Mouse (Mus musculus) midbrain, embryonic 10.5 days (tissue): ENCODE data around the gene Card10. TPM values are rescaled to one million over a fixed set of nuclear protein-coding genes. Genes with fewer than 3 reads are reported as not detected.

Experiments used
- DNase-seq: peaks from one replicate; pipeline ENCODE4 v3.0.0-alpha.2; 2017; ENCODE audit warnings: low spot score
- H3K27ac ChIP-seq: fragments of 300-500 bp; sonication (generic); replicated peaks from 2 replicates; pipeline ENCODE4 v1.5.1; 2016; ENCODE audit warnings: mild to moderate bottlenecking
- H3K27me3 ChIP-seq: fragments of 300-500 bp; sonication (generic); 2 replicates; pipeline ENCODE4 v1.6.1; 2016; ENCODE audit warnings: low read depth, mild to moderate bottlenecking; ENCODE audit not compliant: poor library complexity, severe bottlenecking
- H3K36me3 ChIP-seq: fragments of 300-500 bp; sonication (generic); 2 replicates; pipeline ENCODE4 v1.6.1; 2016; ENCODE audit warnings: mild to moderate bottlenecking, moderate library complexity
- H3K4me1 ChIP-seq: fragments of 300-500 bp; sonication (generic); 2 replicates; pipeline ENCODE4 v1.6.1; 2016
- H3K4me3 ChIP-seq: fragments of 300-500 bp; sonication (generic); 2 replicates; pipeline ENCODE4 v1.5.1; 2016; ENCODE audit warnings: mild to moderate bottlenecking, moderate library complexity
- H3K9me3 ChIP-seq: fragments of 300-500 bp; sonication (generic); replicated peaks from 2 replicates; pipeline ENCODE4 v1.6.1; 2016; ENCODE audit warnings: mild to moderate bottlenecking
- WGBS: fragments of 180-500 bp; shearing (Covaris S2); methylation state at CpG from one replicate; pipeline ENCODE4 v1.1.7; 2016; 5-methylcytosine and 5-hydroxymethylcytosine counted together
- polyA plus RNA-seq: library from polyadenylated mRNA; unstranded; fragments of >200 nt; fragmentation: Nextera tagmentation; extraction: Ambion mirVana; gene quantifications from 2 replicates; pipeline ENCODE4 v1.2.1, GENCODE M21; 2016

Card10 gene
- polyA plus RNA-seq, 1 experiment from 2014 or later = 2.6 TPM

- no peaks in the 10 kb centered on the region for H3K36me3 ChIP-seq
- H3K4me3 ChIP-seq = peak overlapping the region; percentile 28; the same call in 1 of the 2 replicates
- peaks cover 68% of the 10 kb centered on the region for H3K4me1 ChIP-seq
- peak overlapping the region; percentile 90 for H3K27ac ChIP-seq
- peaks cover 18% of the 10 kb centered on the region for H3K27me3 ChIP-seq
- peak; percentile 49 for DNase-seq
- WGBS = 48% methylated on average over 19 of the region's 19 CpGs
- H3K9me3 ChIP-seq = 0 out of 2 replicates have a peak, but pooled peaks cover 5% of the 10 kb centered on the region
Measured at GRCm38 (mm10) chr15:78831720-78832657, 29.1 kb upstream of the Card10 start.

DNA sequence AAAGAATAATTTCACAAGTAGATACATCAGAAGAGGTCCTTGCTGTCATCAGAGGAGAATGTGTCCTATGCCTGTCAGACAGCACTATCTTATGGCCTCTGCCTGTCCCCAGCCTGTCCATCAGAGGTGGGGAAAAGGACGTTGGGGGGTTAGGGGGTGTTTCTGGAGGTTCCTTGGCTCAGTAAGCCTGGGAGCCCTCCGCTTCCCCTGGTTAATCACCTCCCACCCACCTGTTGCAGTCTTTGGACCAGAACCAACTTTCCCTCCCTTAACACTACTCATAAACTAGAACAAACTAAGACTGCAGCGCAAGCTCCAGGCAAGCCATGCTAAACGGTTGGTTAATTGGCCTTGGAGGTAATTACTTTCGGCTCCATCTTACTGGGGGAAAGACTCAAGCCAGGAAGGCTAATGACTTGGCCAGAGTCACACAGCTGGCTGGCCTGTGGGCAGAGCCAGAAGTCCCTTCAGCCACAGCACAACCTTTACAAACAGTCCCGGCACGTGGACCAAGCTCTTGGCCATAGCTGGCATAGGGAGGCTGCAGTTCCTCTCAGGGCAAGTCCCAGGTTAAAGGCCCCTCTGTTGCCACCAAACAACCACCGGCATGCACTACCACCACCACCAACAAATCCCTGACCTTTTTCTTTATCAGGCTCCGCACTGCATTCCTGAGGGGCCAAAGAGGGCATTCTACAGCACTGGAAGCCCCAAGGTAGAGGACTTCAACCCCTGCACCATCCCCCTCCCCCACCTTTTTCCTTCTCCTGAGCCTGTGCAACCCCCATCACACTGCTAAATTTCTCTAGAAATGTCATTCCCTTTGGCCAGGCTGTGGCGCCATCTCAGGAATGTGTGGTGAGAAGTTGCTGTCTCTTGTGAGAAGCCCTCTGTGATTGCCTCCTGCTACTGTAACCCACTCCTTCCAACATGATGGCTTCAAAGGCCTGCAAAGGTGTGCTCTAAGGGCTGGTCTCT lies 28.2 kb upstream of the Card10 start:
- H3K36me3 ChIP-seq = no peaks in the 10 kb centered on the region
- 79% methylated on average over 10 of the region's 10 CpGs for WGBS
- H3K4me3 ChIP-seq = no peak overlapping the region
- no peaks in the 10 kb centered on the region for H3K9me3 ChIP-seq
- H3K4me1 ChIP-seq = peaks cover 68% of the 10 kb centered on the region
- peak overlapping the region; percentile 90 for H3K27ac ChIP-seq
- H3K27me3 ChIP-seq = peaks cover 25% of the 10 kb centered on the region
- no peak for DNase-seq

DNA sequence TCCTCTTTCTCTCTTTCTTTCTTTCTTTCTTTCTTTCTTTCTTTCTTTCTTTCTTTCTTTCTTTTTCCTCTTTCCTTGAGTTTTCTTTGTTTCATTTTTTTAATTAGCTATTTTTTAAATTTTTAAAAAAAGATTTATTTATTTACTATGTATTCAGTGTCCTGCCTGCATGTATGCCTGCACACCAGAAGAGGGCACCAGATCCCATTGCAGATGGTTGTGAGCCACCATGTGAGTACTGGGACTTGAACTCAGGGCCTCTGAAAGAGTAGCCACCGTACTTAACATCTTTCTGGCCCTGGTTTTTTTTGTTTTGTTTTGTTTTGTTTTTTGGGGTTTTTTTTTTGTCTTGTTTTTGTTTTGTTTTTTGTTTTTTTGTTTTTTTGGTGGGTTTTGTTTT lies 26.8 kb upstream of the Card10 start:
- peaks cover 31% of the 10 kb centered on the region for H3K27me3 ChIP-seq
- H3K36me3 ChIP-seq = no peaks in the 10 kb centered on the region
- no peak overlapping the region for H3K4me3 ChIP-seq
- H3K27ac ChIP-seq = no peak overlapping the region
- H3K9me3 ChIP-seq = no peaks in the 10 kb centered on the region
- peaks cover 54% of the 10 kb centered on the region for H3K4me1 ChIP-seq
- no peak for DNase-seq
- WGBS = 85% methylated on average over 1 of the region's 1 CpGs

- peaks cover 31% of the 10 kb centered on the region for H3K27me3 ChIP-seq
- 27% methylated on average over 5 of the region's 5 CpGs for WGBS
- no peaks in the 10 kb centered on the region for H3K9me3 ChIP-seq
- H3K4me1 ChIP-seq = peaks cover 41% of the 10 kb centered on the region
- peak overlapping the region; percentile 38; the same call in 1 of the 2 replicates for H3K27ac ChIP-seq
- H3K4me3 ChIP-seq = no peak overlapping the region
- no peaks in the 10 kb centered on the region for H3K36me3 ChIP-seq
- no peak for DNase-seq
Measured at GRCm38 (mm10) chr15:78828315-78828714, 25.5 kb upstream of the Card10 start.

- peaks cover 31% of the 10 kb centered on the region for H3K27me3 ChIP-seq
- no peaks in the 10 kb centered on the region for H3K36me3 ChIP-seq
- H3K9me3 ChIP-seq = no peaks in the 10 kb centered on the region
- no peak overlapping the region for H3K4me3 ChIP-seq
- peak overlapping the region; percentile 49; the same call in 1 of the 2 replicates for H3K27ac ChIP-seq
- 22% methylated on average over 28 of the region's 28 CpGs for WGBS
- peaks cover 23% of the 10 kb centered on the region for H3K4me1 ChIP-seq
- DNase-seq = peak; percentile 78
Measured at GRCm38 (mm10) chr15:78826213-78827204, 23.7 kb upstream of the Card10 start.

DNA sequence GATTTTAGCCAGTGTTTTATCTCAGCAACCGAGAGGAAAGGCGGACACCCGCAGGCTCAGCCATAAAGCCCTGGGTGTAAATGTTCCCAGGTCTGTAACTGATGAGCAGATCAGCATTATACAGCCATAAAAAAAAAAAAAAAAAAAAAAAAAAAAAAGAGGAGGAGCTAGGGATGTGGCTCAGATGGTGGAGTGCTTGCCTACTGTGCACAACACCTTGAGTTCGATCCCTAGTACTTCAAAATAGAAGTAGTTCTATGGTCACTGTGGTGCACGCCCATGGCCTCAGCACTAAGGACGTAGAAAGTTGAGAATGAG lies 13.2 kb upstream of the Card10 start:
- no peak for DNase-seq
- H3K4me1 ChIP-seq = no peaks in the 10 kb centered on the region
- H3K36me3 ChIP-seq = no peaks in the 10 kb centered on the region
- peaks cover 6% of the 10 kb centered on the region for H3K27me3 ChIP-seq
- no peak overlapping the region for H3K4me3 ChIP-seq
- H3K9me3 ChIP-seq = no peaks in the 10 kb centered on the region
- no peak overlapping the region for H3K27ac ChIP-seq
- 81% methylated on average over 6 of the region's 6 CpGs for WGBS

- Histone ChIP-seq H3K27ac (no peak overlapping the region), H3K36me3 (no peaks in the 10 kb centered on the region), H3K4me3 (no peak overlapping the region), H3K27me3 (peaks cover 5% of the 10 kb centered on the region), H3K9me3 (no peaks in the 10 kb centered on the region), H3K4me1 (no peaks in the 10 kb centered on the region)
- 66% methylated on average over 11 of the region's 11 CpGs for WGBS
- no peak for DNase-seq
Measured at GRCm38 (mm10) chr15:78815314-78816073, 12.7 kb upstream of the Card10 start.

DNA sequence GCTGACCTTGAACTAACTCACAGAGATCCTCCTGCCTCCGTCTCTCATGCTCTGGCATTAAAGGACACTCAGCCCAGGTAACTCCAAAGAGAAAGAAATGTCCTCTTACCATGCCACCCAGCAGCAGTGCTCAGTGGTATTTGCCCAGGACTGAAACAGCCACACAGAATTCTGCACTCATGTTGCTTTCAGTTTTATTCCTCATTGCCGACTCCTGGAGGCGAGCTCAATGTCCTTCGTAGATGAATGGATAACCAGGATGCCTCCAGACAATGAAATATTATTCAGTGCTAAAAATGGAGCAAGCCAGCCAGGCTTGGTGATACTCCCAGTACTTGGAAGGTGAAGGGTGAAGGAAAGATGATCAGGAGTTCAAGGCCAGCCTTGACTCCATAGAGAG lies 10.8 kb upstream of the Card10 start:
- 93% methylated on average over 4 of the region's 4 CpGs for WGBS
- no peaks in the 10 kb centered on the region for H3K27me3 ChIP-seq
- no peaks in the 10 kb centered on the region for H3K36me3 ChIP-seq
- no peak for DNase-seq
- no peaks in the 10 kb centered on the region for H3K4me1 ChIP-seq
- no peak overlapping the region for H3K4me3 ChIP-seq
- H3K9me3 ChIP-seq = no peaks in the 10 kb centered on the region
- H3K27ac ChIP-seq = no peak overlapping the region

GRCm38 (mm10) chr15:78810146-78810545 lies 7.3 kb upstream of the Card10 start:
- peaks cover 33% of the 10 kb centered on the region for H3K27me3 ChIP-seq
- 88% methylated on average over 9 of the region's 9 CpGs for WGBS
- no peaks in the 10 kb centered on the region for H3K9me3 ChIP-seq
- DNase-seq = no peak
- H3K4me3 ChIP-seq = no peak overlapping the region
- H3K27ac ChIP-seq = no peak overlapping the region
- peaks cover 8% of the 10 kb centered on the region; the same call in 1 of the 2 replicates for H3K4me1 ChIP-seq
- no peaks in the 10 kb centered on the region for H3K36me3 ChIP-seq

- no peaks in the 10 kb centered on the region for H3K36me3 ChIP-seq
- no peak overlapping the region for H3K27ac ChIP-seq
- no peaks in the 10 kb centered on the region for H3K9me3 ChIP-seq
- H3K27me3 ChIP-seq = peaks cover 37% of the 10 kb centered on the region
- WGBS = 80% methylated on average over 9 of the region's 9 CpGs
- peaks cover 8% of the 10 kb centered on the region; the same call in 1 of the 2 replicates for H3K4me1 ChIP-seq
- no peak for DNase-seq
- no peak overlapping the region for H3K4me3 ChIP-seq
Measured at GRCm38 (mm10) chr15:78809739-78810138, 6.9 kb upstream of the Card10 start.

DNA sequence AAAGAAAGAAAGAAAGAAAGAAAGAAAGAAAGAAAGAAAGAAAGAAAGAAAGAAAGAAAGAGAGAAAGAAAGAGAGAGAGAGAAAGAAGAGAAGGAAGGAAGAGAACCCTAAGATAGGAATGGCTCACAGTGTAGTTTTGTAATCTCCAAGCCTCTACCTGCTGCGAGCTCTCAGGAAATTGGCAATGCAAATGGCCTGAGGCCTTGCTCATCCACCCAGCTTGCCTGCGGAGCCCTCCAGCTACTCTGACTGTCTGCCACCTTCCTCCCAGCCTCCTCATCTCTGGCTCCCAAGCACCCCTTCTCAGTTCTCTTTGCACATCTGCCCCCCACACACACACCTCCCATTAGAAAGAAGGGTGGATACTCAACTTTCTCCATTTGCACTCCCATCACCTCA lies 6.1 kb upstream of the Card10 start:
- Histone ChIP-seq H3K9me3 (no peaks in the 10 kb centered on the region), H3K36me3 (no peaks in the 10 kb centered on the region), H3K4me1 (peaks cover 16% of the 10 kb centered on the region), H3K4me3 (no peak overlapping the region), H3K27me3 (peaks cover 44% of the 10 kb centered on the region), H3K27ac (no peak overlapping the region)
- 82% methylated on average over 2 of the region's 2 CpGs for WGBS
- DNase-seq = no peak
